Mouse (Mus musculus) small intestine, adult 2 months (tissue): ENCODE measurements at regions not wholly inside any gene's neighbourhood (a gene's known extent, or its start where the extent isn't known, plus 50 kb on each side); places are given as distances from the start of the nearest gene placed in this dataset.

ENCODE experiments used
- CTCF ChIP-seq: fragments of 200-500 bp; IDR thresholded peaks from 2 replicates; pipeline ENCODE4 v1.5.1; 2012; ENCODE audit warnings: low read depth, mild to moderate bottlenecking, control low read depth, inconsistent platforms, low read length, moderate library complexity, mixed read lengths; ENCODE audit not compliant: insufficient replicate concordance, insufficient read length; ENCODE audit errors: extremely low read depth
- POLR2A ChIP-seq: fragments of 200-500 bp; IDR thresholded peaks from 2 replicates; pipeline ENCODE4 v1.6.1; 2012; ENCODE audit warnings: low read depth, mild to moderate bottlenecking, control low read depth, inconsistent platforms, low read length, moderate library complexity

- no peak for TF ChIP-seq CTCF
- no peak for TF ChIP-seq POLR2A
Measured at GRCm38 (mm10) chr10:66893836-66894235, 202.1 kb upstream of the Jmjd1c start.
